Mouse (Mus musculus): ENCODE results near the gene Mnd1. TPM values are rescaled to one million over a fixed set of nuclear protein-coding genes. Genes with fewer than 3 reads are reported as not detected.
A peak's percentile ranks its signal among the peaks of the same experiment; 100 is the strongest.

Mnd1 gene
- polyA plus RNA-seq, 1 experiment from 2014 or later: 1.4 TPM

GRCm38 (mm10) chr3:84180304-84180703 lies 24.7 kb upstream of the Mnd1 start:
- H3K4me2 ChIP-seq: no peak overlapping the region
- H3K4me1 ChIP-seq: peaks cover 10% of the 10 kb centered on the region; the same call in 1 of the 2 replicates
- H3K9me3 ChIP-seq (replicated peaks): no peaks in the 10 kb centered on the region
- no peak overlapping the region for H3K27ac ChIP-seq (replicated peaks)
- 90% methylated on average over 2 of the region's 2 CpGs for WGBS
- H3K9ac ChIP-seq (replicated peaks): no peak overlapping the region
- H3K36me3 ChIP-seq: peaks cover 20% of the 10 kb centered on the region
- H3K27me3 ChIP-seq (replicated peaks): no peaks in the 10 kb centered on the region
- no peak overlapping the region for H3K4me3 ChIP-seq (replicated peaks)
- ATAC-seq (ENCODE audit: low FRiP score): no peak

GRCm38 (mm10) chr3:84177834-84178233 lies 22.2 kb upstream of the Mnd1 start:
- Histone ChIP-seq H3K9ac (replicated peaks) (no peak overlapping the region), H3K4me2 (no peak overlapping the region), H3K4me1 (peaks cover 10% of the 10 kb centered on the region; the same call in 1 of the 2 replicates), H3K9me3 (replicated peaks) (no peaks in the 10 kb centered on the region), H3K36me3 (peaks cover 20% of the 10 kb centered on the region), H3K27ac (replicated peaks) (no peak overlapping the region), H3K4me3 (replicated peaks) (no peak overlapping the region), H3K27me3 (replicated peaks) (no peaks in the 10 kb centered on the region)
- WGBS: 82% methylated on average over 2 of the region's 2 CpGs
- no peak for ATAC-seq (ENCODE audit: low FRiP score)

GRCm38 (mm10) chr3:84175337-84176315 lies 20.0 kb upstream of the Mnd1 start:
- Histone ChIP-seq H3K36me3 (peaks cover 36% of the 10 kb centered on the region), H3K4me1 (no peaks in the 10 kb centered on the region; the same call in 1 of the 2 replicates), H3K4me3 (replicated peaks) (no peak overlapping the region), H3K4me2 (no peak overlapping the region), H3K9ac (replicated peaks) (no peak overlapping the region), H3K9me3 (replicated peaks) (no peaks in the 10 kb centered on the region), H3K27me3 (replicated peaks) (no peaks in the 10 kb centered on the region), H3K27ac (replicated peaks) (no peak overlapping the region)
- 47% methylated on average over 7 of the region's 7 CpGs for WGBS
- peak; percentile 79 for ATAC-seq (ENCODE audit: low FRiP score)

GRCm38 (mm10) chr3:84173581-84174154 lies 18.1 kb upstream of the Mnd1 start, which contains the start of gene Gm6525:
Gene Gm6525 (plus strand): TSS chr3:84174104.
- ATAC-seq (ENCODE audit: low FRiP score): no peak
- no peaks in the 10 kb centered on the region; the same call in 1 of the 2 replicates for H3K4me1 ChIP-seq
- 80% methylated on average over 11 of the region's 11 CpGs for WGBS
- H3K9ac ChIP-seq (replicated peaks): no peak within 1 kb of the TSS
- H3K4me3 ChIP-seq (replicated peaks): no peak within 1 kb of the TSS
- H3K27me3 ChIP-seq (replicated peaks): no peaks in the 10 kb centered on the region
- no peak within 1 kb of the TSS for H3K4me2 ChIP-seq
- no peaks in the 10 kb centered on the region for H3K9me3 ChIP-seq (replicated peaks)
- peaks cover 50% of the 10 kb centered on the region for H3K36me3 ChIP-seq
- H3K27ac ChIP-seq (replicated peaks): no peak within 1 kb of the TSS

- Histone ChIP-seq H3K4me2 (no peak overlapping the region), H3K4me3 (replicated peaks) (no peak overlapping the region), H3K27me3 (replicated peaks) (no peaks in the 10 kb centered on the region), H3K36me3 (peaks cover 48% of the 10 kb centered on the region), H3K4me1 (no peaks in the 10 kb centered on the region; the same call in 1 of the 2 replicates), H3K27ac (replicated peaks) (no peak overlapping the region), H3K9me3 (replicated peaks) (no peaks in the 10 kb centered on the region), H3K9ac (replicated peaks) (no peak overlapping the region)
- 0 out of 2 replicates have a peak, but pooled peaks have one; percentile 51 for ATAC-seq (ENCODE audit: low FRiP score)
- 45% methylated on average over 11 of the region's 11 CpGs for WGBS
Measured at GRCm38 (mm10) chr3:84172406-84172805, 16.8 kb upstream of the Mnd1 start.

GRCm38 (mm10) chr3:84169393-84170005 lies 13.9 kb upstream of the Mnd1 start:
- no peak overlapping the region for H3K9ac ChIP-seq (replicated peaks)
- no peaks in the 10 kb centered on the region; the same call in 1 of the 2 replicates for H3K4me1 ChIP-seq
- 81% methylated on average over 8 of the region's 8 CpGs for WGBS
- no peak overlapping the region for H3K4me2 ChIP-seq
- no peaks in the 10 kb centered on the region for H3K27me3 ChIP-seq (replicated peaks)
- ATAC-seq (ENCODE audit: low FRiP score): no peak
- peaks cover 63% of the 10 kb centered on the region for H3K36me3 ChIP-seq
- no peak overlapping the region for H3K27ac ChIP-seq (replicated peaks)
- H3K4me3 ChIP-seq (replicated peaks): no peak overlapping the region
- no peaks in the 10 kb centered on the region for H3K9me3 ChIP-seq (replicated peaks)

- H3K27me3 ChIP-seq (replicated peaks): no peaks in the 10 kb centered on the region
- no peak overlapping the region for H3K9ac ChIP-seq (replicated peaks)
- H3K4me3 ChIP-seq (replicated peaks): no peak overlapping the region
- no peak for ATAC-seq (ENCODE audit: low FRiP score)
- no peaks in the 10 kb centered on the region; the same call in 1 of the 2 replicates for H3K4me1 ChIP-seq
- H3K27ac ChIP-seq (replicated peaks): no peak overlapping the region
- H3K4me2 ChIP-seq: no peak overlapping the region
- H3K36me3 ChIP-seq: peaks cover 64% of the 10 kb centered on the region
- WGBS: 88% methylated on average over 6 of the region's 6 CpGs
- H3K9me3 ChIP-seq (replicated peaks): no peaks in the 10 kb centered on the region
Measured at GRCm38 (mm10) chr3:84168943-84169342, 13.4 kb upstream of the Mnd1 start.

GRCm38 (mm10) chr3:84166073-84166472 lies 10.5 kb upstream of the Mnd1 start:
- 96% methylated on average over 5 of the region's 5 CpGs for WGBS
- Histone ChIP-seq H3K36me3 (peaks cover 59% of the 10 kb centered on the region), H3K9me3 (replicated peaks) (no peaks in the 10 kb centered on the region), H3K27me3 (replicated peaks) (no peaks in the 10 kb centered on the region), H3K27ac (replicated peaks) (no peak overlapping the region), H3K9ac (replicated peaks) (no peak overlapping the region), H3K4me1 (no peaks in the 10 kb centered on the region), H3K4me3 (replicated peaks) (no peak overlapping the region), H3K4me2 (no peak overlapping the region)
- ATAC-seq (ENCODE audit: low FRiP score): no peak

GRCm38 (mm10) chr3:84165391-84165790 lies 9.8 kb upstream of the Mnd1 start:
- WGBS: 99% methylated on average over 3 of the region's 3 CpGs
- H3K4me1 ChIP-seq: no peaks in the 10 kb centered on the region
- H3K4me3 ChIP-seq (replicated peaks): no peak overlapping the region
- no peak for ATAC-seq (ENCODE audit: low FRiP score)
- no peak overlapping the region for H3K4me2 ChIP-seq
- no peak overlapping the region for H3K9ac ChIP-seq (replicated peaks)
- H3K27me3 ChIP-seq (replicated peaks): no peaks in the 10 kb centered on the region
- H3K9me3 ChIP-seq (replicated peaks): no peaks in the 10 kb centered on the region
- H3K36me3 ChIP-seq: peaks cover 57% of the 10 kb centered on the region
- no peak overlapping the region for H3K27ac ChIP-seq (replicated peaks)

GRCm38 (mm10) chr3:84157559-84158350 lies 2.2 kb upstream of the Mnd1 start:
- H3K4me1 ChIP-seq: peaks cover 12% of the 10 kb centered on the region; the same call in 1 of the 2 replicates
- no peak overlapping the region for H3K9ac ChIP-seq (replicated peaks)
- no peaks in the 10 kb centered on the region for H3K9me3 ChIP-seq (replicated peaks)
- H3K36me3 ChIP-seq: peaks cover 23% of the 10 kb centered on the region
- no peak for ATAC-seq (ENCODE audit: low FRiP score)
- H3K4me2 ChIP-seq: no peak overlapping the region
- 86% methylated on average over 4 of the region's 4 CpGs for WGBS
- no peak overlapping the region for H3K4me3 ChIP-seq (replicated peaks)
- no peaks in the 10 kb centered on the region for H3K27me3 ChIP-seq (replicated peaks)
- no peak overlapping the region for H3K27ac ChIP-seq (replicated peaks)

GRCm38 (mm10) chr3:84157011-84157410 lies 1.4 kb upstream of the Mnd1 start:
- Histone ChIP-seq H3K27ac (replicated peaks) (no peak overlapping the region), H3K9me3 (replicated peaks) (no peaks in the 10 kb centered on the region), H3K27me3 (replicated peaks) (no peaks in the 10 kb centered on the region), H3K36me3 (peaks cover 22% of the 10 kb centered on the region), H3K4me2 (no peak overlapping the region), H3K9ac (replicated peaks) (no peak overlapping the region), H3K4me1 (peaks cover 12% of the 10 kb centered on the region; the same call in 1 of the 2 replicates), H3K4me3 (replicated peaks) (no peak overlapping the region)
- 33% methylated on average over 4 of the region's 4 CpGs for WGBS
- no peak for ATAC-seq (ENCODE audit: low FRiP score)

Data from neural tube, embryonic 15.5 days (tissue).